Mouse (Mus musculus): ENCODE measurements around the gene Pirb. TPM values are rescaled to one million over a fixed set of nuclear protein-coding genes. Genes with fewer than 3 reads are reported as not detected.
"Not testable (repeated sequence)": the region's sequence is repeated elsewhere in the genome, so short reads cannot be mapped to it uniquely, and the experiment has no call there.

Pirb gene
- 406 and 418 TPM in 2 replicates for total RNA-seq (2017)

- peak; percentile 63; the same call in 1 of the 2 replicates for ATAC-seq (ENCODE audit: extremely low read depth, insufficient number of reproducible peaks, low FRiP score, poor library complexity, severe bottlenecking)
Observed at GRCm38 (mm10) chr7:3720268-3720667, at the start of gene Pirb. TSS of gene Pirb (minus strand) at chr7:3720391.

DNA sequence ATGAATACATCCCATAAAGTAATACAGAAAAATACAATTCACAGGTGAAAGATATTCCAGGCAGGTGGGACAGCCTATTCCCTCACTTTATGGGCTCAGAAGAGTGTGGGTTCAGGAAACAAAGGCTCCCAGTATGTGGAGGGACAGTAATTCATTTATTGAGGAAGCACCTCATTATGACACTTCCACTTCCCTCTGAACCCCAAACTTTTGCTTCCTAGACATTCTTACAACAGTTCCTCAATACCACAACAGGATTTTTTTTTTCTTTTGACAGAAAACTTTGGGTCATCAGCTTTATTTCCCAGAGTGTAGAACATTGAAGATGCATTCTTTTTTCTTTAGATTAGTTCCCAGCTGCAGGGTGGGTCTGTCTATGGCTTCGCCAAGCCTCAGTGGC lies 12.5 kb upstream of the Pirb start:
- not testable (repeated sequence) for ATAC-seq (ENCODE audit: extremely low read depth, insufficient number of reproducible peaks, low FRiP score, poor library complexity, severe bottlenecking)

- peak; percentile 64 for ATAC-seq (ENCODE audit: extremely low read depth, insufficient number of reproducible peaks, low FRiP score, poor library complexity, severe bottlenecking)
Observed at GRCm38 (mm10) chr7:3725459-3725858, 5.3 kb upstream of the Pirb start.

DNA sequence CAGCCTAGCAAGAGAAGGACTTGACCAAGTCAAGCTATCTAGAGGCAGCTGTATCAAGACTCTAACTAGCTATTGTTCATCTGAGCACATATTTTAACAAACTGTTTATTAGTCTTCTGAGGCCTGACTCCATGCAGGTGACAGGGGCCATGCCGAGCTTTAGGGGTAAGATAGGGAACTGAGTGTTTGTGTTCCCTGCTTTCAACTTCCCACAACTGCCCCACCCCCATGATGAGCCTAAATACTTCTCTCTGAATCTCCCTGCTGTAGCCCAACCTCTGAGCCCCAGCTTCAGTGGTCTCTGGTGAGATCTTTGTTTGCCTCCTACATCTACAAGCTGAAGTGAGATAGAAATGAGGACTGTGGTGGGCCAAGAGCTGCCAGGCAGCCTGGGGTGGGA lies 4.9 kb downstream of the Pirb start:
- no peak for ATAC-seq (ENCODE audit: extremely low read depth, insufficient number of reproducible peaks, low FRiP score, poor library complexity, severe bottlenecking)

- no peak for ATAC-seq (ENCODE audit: extremely low read depth, insufficient number of reproducible peaks, low FRiP score, poor library complexity, severe bottlenecking)
Observed at GRCm38 (mm10) chr7:3712264-3712942, 7.8 kb downstream of the Pirb start.

DNA sequence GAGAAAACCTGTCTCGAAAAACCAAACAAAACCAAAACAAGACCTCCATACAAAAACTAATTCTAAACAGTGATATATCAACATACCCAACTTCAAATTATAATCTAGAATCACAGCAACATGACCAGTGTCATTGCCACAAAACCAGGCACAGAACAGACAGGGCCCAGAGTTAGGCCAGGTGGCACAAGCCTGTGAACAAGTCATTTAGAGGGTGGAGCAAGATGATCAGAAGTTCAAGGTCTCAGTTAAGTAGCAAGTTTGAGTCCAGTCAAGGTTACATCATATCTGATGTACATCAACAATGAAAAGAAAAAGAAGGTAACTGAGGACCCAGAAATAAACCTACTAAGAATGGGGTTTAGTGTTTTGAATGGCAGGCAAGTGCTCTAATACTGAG lies 11.2 kb downstream of the Pirb start:
- no peak for ATAC-seq (ENCODE audit: extremely low read depth, insufficient number of reproducible peaks, low FRiP score, poor library complexity, severe bottlenecking)

- ATAC-seq (ENCODE audit: extremely low read depth, insufficient number of reproducible peaks, low FRiP score, poor library complexity, severe bottlenecking), result not testable (repeated sequence)
Observed at GRCm38 (mm10) chr7:3708447-3708980, 11.7 kb downstream of the Pirb start.

GRCm38 (mm10) chr7:3707568-3708413 lies 12.4 kb downstream of the Pirb start:
- no peak for ATAC-seq (ENCODE audit: extremely low read depth, insufficient number of reproducible peaks, low FRiP score, poor library complexity, severe bottlenecking)

DNA sequence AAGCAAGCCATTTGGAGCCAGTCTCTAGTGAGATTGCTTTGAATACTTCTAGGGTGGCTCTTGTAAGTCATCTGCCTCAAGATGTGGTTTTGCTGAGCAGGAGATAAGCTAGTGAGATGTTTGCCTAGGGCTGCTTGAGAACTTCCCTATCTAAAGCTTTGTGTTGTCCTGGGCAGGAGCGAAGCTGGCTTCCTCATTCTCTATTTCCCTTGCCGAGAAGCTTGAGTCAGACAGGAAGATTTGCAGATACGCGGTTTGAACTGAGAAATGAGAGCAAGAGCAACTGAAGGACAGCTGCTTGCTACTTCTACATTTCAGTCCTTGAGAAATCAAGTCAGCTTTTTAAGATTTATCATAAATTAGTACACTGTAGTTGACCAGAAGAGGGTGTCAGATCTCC lies 13.2 kb downstream of the Pirb start:
- peak; percentile 63 for ATAC-seq (ENCODE audit: extremely low read depth, insufficient number of reproducible peaks, low FRiP score, poor library complexity, severe bottlenecking)

GRCm38 (mm10) chr7:3706343-3706934 lies 13.8 kb downstream of the Pirb start:
- no peak for ATAC-seq (ENCODE audit: extremely low read depth, insufficient number of reproducible peaks, low FRiP score, poor library complexity, severe bottlenecking)

GRCm38 (mm10) chr7:3705911-3706310 lies 14.3 kb downstream of the Pirb start:
- no peak for ATAC-seq (ENCODE audit: extremely low read depth, insufficient number of reproducible peaks, low FRiP score, poor library complexity, severe bottlenecking)

- ATAC-seq (ENCODE audit: extremely low read depth, insufficient number of reproducible peaks, low FRiP score, poor library complexity, severe bottlenecking), result not testable (repeated sequence)
Observed at GRCm38 (mm10) chr7:3705461-3705860, 14.7 kb downstream of the Pirb start.

DNA sequence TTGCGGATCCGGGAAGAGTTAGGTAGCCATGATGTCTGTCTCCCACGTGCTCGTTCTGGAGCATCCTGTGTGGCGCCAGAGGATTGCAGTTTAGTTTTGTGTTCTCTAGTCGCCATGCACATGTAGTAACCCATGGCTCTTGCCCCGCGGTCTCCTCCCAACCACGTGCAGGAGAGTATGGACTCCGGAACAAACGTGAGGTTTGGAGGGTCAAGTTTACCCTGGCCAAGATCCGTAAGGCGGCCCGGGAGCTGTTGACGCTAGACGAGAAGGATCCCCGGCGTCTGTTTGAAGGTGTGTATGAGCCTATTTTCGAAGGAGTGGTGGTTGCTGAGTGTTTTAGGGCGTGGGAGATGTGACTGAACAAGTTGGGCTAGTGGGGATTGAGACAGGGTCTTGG lies 15.7 kb downstream of the Pirb start:
- ATAC-seq (ENCODE audit: extremely low read depth, insufficient number of reproducible peaks, low FRiP score, poor library complexity, severe bottlenecking), result no peak

DNA sequence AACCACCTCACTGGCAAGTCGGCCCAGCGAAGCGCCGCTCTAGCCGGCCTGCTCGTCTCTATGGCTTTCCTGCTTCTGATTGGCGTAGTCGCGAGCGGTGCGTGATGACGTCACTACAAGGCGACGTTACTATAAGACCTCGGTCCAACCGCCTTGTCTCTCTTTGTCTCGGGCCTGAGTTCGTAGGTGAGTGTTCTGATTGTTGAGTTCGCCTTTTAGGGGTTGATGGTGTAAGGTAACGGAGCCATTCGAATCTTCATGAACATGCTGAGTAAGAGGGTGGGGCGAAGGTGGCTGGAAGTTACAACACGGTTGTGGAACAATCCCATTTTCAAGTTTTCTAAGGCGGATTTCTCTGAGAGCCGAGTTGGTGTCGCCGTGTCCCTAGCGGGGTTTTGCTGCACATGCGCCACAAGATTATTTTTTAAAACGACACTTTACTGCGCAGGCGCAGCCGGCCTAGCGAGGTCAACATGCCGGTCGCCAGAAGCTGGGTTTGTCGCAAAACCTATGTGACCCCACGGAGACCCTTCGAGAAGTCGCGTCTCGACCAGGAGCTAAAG lies 16.2 kb downstream of the Pirb start, which contains the start of gene Rps9:
Gene Rps9, plus strand, starts transcription at position 115 of the 563 bp plus-strand sequence.
- peak; percentile 86 for ATAC-seq (ENCODE audit: extremely low read depth, insufficient number of reproducible peaks, low FRiP score, poor library complexity, severe bottlenecking)

DNA sequence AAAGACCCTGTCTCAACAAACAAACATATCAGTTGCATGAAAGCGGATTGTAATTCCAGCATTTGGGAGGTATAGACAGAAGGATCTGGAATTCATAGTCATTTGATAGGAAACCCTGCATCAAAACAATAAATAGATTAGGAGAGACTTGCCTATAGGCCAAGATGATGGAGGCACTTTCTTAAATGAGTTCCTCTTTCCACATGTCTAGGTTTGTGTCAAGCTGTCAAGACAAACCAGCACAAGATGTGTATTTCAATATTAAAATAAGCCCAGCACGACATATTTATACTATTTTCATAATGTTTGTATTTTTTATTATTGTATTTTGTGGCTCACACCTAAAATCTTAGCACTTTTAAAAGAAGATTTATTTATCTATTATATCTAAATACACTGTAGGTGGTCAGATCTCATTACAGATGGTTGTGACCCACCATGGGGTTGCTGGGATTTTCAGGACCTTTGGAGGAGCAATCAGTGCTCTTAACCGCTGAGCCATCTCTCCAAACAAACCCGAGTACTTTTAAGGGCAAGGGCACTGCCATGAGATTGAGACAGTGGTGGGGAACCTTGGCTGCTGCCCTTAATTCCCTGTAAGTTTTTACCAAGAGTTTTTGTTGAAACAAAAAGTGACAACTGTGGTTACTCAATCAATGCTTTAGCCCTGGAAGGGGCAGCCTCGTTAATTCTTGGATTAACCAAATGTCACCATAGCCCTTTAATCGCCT lies 16.9 kb downstream of the Pirb start:
- ATAC-seq (ENCODE audit: extremely low read depth, insufficient number of reproducible peaks, low FRiP score, poor library complexity, severe bottlenecking), result no peak

GRCm38 (mm10) chr7:3698471-3698870 lies 21.7 kb downstream of the Pirb start:
- ATAC-seq (ENCODE audit: extremely low read depth, insufficient number of reproducible peaks, low FRiP score, poor library complexity, severe bottlenecking), result no peak

DNA sequence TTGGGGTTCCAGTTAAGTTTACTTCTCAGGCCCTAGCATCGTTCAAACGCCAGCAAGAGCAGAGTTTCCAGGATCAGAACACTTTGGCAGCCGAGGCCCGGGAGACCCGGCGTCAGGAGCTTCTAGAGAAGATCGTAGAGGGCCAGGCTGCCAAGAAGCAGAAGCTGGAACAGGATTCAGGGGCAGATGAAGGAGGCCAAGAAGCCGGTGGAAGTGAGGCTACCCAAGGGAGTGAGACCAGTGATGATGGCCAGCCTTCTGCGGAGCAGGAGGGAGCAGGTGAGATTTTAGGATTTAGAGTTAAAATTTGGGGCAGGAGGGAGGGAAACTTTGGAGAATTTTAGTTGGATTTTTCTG lies 25.3 kb downstream of the Pirb start:
- ATAC-seq (ENCODE audit: extremely low read depth, insufficient number of reproducible peaks, low FRiP score, poor library complexity, severe bottlenecking), result not testable (repeated sequence)

DNA sequence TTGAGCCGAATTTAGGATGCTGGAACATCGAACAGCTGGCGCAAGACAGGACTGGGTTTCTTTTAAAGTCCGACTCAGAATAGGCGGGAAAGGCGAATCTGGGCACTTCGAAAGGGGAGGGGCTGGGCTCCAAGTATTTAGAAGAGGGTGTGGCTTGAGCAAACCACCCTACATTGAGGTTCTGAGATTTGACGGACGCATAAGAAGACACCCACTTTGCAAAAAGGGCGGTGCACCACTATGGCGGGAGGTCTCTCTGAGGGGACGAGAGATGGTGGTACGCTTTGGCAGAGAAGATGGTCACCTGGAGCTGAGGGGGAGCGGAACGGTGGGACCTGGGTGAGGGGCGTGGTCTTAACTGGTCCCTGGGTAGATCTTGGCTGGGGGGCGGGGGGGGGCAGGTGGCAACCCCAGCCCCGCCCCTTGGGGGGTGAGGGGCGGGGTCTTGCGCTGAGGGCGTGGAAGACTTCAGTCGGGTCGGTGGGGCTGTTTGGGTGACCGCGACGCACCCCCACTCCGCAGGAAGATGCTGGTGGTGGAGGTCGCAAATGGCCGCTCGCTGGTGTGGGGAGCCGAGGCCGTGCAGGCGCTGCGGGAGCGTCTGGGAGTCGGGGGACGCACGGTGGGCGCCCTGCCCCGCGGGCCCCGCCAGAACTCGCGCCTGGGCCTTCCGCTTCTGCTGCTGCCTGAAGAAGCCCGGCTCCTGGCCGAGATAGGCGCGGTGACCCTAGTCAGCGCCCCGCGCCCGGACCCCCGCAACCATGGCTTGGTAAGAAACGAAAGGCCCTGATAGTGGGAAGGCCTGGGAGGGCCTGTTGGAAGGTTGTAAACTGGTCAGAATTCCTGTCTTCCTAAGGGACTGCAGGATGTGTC lies 25.9 kb downstream of the Pirb start:
- ATAC-seq (ENCODE audit: extremely low read depth, insufficient number of reproducible peaks, low FRiP score, poor library complexity, severe bottlenecking), result peak; percentile 37

Measured in neutrophil, adult 5-6 weeks (primary cell).